Mouse (Mus musculus) frontal cortex, adult (tissue): ENCODE results near the gene Trim68.
"Not testable (repeated sequence)": the region's sequence is repeated elsewhere in the genome, so short reads cannot be mapped to it uniquely, and the experiment has no call there.

Source experiments
- ATAC-seq: cut with Nextera tagmentation; 2 replicates; pipeline ENCODE4 v1.9.2; 2017; ENCODE audit warnings: mild to moderate bottlenecking, moderate library complexity, mixed read lengths; ENCODE audit not compliant: low TSS enrichment

Gene Trim68

DNA sequence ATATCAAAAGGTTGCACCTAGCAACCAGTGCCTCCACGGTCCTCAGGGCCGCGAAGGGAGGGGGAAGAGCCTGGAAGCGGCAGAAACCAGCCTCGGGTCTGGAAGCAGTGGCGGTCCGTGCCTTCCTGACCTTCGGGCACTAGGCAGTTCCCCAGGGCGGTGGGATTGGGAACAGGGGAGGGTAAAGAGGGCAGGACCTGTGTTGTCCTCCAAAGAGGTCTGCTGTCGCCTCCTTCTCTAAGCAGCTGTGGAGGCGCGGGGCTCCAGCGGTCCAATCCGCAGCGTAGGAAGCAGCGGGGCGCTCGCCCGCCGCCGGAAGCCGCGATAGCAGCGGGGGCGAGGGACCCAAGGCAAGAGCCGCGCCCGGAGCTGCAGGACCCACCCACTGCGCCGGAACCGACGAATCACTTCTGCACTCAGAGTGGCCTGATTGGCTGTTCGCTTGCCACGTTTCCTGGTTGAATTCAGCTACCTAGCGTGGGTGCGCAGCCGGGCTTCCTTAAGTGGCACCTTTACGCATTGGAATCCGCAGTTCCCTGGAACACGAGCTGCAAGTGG, at the start of gene Trim68:
Trim68 (minus strand) TSS at position 384 of the 558 bp plus-strand sequence.
- peak; percentile 100 for ATAC-seq

DNA sequence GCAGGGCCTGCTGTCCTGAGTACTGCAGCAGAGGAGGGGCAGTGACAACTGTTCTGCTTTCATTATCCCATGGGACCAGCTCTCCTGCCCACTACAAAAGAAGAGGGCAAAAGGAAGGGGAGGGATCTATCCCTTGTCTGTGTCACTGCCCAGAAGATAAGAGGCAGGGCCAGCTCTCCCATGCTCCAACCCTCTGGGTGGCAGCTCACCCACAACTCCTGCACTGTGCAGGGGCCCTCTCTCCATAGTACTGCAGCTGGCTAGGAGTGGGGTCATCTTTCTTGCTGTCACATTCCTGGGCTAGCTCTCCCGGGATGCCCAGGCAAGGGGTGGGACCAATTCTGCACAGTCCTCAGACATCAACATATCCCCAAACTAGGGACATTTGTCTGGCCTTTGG, 46.7 kb upstream of the Trim68 start:
- ATAC-seq: no peak

DNA sequence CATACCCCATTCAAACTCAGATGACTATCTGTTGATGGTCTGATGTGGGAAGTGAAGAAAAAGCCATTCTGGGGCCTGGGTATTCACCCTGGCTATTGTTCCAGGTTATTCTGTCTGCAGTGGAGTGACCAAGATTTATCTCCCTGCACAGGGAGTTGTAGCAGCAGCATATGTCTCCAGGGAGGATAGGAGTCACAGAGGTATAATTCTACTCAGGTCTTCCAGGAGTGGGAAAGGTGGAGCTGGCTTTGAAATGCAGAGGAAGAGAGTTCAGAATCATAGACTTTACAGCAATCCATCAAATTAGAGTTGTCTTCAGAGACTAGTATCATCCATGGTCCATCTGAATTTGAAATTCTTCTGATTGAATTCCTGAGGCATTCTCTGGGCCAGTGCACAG, 40.3 kb upstream of the Trim68 start, which contains the start of gene Olfr559:
Olfr559 (minus strand) TSS at position 101 of the 400 bp plus-strand sequence.
- ATAC-seq: no peak

DNA sequence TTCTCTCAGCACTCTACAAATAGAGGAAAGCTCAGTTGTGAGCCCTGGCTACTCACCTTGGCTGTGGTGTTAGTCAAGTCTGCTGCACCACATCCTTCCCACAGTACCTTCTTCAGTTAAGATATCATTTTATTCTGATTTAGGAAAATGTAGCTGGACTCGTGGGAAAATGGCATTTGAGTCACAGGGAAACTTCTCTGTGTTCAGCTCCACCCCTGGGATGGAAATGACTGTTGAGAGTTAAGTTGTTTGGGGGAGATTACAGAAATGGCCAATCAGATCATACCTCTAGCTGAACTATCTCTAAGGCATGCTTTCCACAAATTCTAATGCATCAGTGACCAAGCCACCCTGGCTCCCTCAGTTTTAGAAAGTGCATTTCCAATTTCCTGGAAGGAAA, 31.8 kb upstream of the Trim68 start, which contains the start of gene Olfr33:
Olfr33 (minus strand) TSS at position 101 of the 400 bp plus-strand sequence.
- ATAC-seq: no peak

DNA sequence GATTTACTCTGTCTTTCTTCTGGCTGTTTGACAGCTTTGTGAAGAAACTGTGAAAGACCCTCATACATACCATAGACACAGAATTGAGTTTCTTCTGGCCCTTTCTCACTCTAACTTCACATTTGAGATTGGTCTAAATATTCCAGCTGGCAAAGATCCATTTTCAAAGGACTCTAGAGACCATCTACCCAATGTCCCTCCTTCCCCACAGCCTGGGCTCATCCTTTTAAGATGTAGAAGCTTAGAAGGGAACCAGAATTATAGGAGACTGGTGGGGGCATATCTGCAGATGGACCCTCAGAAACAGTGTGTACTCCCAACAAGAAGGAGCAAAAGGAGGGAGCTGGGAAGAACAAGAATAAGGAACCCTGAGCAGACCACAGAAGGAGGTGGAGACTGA, 14.8 kb upstream of the Trim68 start, which contains the start of gene Olfr558:
Olfr558 (plus strand) TSS at position 301 of the 400 bp plus-strand sequence.
- no peak for ATAC-seq

DNA sequence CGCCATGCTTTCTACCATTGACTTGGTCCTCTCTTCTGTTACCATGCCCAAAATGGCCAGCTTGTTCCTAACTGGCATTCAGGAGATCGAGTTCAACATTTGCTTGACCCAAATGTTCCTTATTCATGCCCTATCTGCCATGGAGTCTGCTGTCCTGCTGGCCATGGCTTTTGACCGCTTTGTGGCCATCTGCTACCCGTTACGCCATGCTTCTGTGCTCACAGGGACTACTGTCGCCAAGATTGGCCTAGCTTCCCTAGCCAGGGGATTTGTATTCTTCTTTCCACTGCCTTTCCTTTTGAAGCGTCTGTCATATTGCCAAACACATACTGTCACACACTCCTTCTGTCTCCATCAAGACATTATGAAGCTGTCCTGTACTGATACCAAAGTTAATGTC, 11.3 kb upstream of the Trim68 start:
- no peak for ATAC-seq

DNA sequence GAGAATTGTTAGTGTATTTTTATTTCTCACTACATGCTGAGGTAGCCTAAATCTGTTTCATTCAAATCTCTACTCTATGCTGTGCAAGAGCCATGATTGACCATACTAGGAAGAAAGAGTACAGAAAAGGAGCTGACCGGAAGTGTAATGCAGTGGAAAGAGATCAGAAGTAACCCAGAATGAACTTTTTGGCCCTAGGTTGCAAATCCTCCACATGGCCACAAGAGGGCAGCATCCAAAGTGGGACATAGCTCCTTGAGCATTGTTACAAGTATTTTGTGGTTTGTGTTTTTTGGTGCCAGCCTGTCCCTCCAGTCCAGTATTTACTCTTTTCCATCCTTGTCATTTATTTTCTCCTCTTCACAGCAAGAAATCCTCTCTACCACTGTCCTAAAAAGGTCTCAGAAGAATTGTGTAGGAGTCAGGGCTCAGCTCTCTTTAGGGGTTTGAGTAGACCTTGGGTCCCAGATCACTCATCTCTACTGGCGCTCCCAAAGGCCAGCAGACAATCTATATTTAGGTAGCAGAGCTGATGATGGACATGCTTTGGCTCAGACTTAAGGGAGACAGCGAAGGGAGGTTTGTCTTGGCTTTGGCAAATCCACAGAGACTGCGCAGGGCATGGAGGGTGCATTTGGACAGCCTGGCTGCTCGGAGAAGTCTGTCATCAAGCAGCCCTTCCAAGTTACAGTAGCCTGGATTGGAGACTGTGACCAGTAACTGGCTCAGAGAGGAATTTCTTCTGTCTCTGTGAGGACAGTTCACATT, 8.4 kb upstream of the Trim68 start, which contains the start of gene Olfr557:
Olfr557 (plus strand) TSS at position 553 of the 768 bp plus-strand sequence.
- ATAC-seq: peak; percentile 55; the same call in 1 of the 2 replicates

DNA sequence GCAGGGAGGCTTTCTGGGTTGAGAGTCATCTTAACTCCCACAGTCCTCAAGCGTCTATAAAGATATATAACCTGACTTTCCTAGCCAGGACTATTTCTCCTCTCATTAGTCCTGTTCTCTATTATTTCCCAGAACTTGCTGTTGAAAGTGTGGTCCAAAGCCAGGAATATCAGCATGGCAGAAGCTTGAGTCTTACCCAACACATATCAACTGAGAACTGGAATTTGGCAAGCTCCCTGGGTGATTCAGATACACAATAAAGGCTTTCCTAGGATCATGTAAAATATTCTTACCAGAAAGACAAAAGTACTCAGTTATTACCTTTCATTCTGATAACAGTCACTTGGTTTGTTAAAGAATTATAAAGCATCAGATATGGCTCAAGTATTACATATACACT, 5.2 kb downstream of the Trim68 start:
- no peak for ATAC-seq

DNA sequence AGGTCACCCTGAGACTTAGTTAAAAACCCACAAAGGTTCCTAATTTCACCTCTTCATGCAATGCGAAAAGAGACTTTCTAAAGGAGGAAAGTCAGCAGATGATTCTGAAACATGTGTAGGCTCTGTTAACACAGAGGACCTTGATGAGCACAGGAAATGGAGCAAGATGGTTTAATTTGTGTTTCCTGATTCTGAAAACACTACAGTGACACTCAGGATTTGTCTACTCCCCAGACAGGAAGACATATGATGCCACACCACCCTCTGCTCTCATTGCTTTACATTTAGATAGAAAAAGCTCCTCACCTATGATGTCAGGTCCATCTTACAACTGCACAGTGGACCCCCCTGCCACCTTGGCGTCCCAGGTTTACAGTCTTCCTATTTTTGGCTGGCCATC, 10.9 kb downstream of the Trim68 start:
- ATAC-seq: no peak

DNA sequence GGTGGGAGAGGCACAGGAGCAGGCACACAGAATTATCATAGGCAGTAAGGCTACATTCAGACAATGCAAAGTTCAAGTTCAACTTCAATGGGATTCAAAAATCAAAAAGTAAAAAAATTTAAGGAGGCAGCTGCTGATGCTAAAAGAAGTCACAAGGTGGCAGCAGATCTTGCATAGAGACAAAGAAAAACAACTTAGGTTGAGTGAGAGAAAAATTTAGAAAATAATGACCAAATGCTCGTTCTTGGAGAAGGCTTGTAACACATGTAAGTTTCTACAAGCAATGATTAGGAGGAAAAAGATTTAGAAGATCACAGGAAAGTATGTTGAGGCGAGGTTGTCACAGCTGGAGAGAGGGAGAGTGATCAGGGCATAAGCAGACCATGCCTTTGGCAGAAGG, 21.7 kb downstream of the Trim68 start:
- ATAC-seq: no peak

DNA sequence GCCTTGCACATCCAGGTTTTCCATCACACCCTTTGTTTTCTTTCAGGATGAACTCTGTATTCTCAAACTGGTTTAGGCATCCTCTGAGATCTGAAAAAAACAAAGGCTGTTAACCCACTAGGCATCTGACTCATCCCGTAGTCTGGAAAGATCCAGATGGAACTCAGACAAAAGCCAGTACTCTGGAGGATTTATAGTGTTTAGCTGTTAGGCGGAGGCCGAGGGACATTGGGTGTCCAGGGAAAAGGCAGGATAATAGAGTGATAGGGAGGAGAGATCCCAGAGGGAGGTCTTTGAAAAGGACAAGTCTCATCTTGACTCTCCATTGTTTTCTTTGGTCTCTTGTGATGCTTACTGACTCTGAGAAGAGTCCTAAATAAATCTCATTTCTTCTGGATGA, 22.5 kb downstream of the Trim68 start, which contains the start of gene Olfr556:
Olfr556 (plus strand) TSS at position 301 of the 400 bp plus-strand sequence.
- ATAC-seq: no peak

DNA sequence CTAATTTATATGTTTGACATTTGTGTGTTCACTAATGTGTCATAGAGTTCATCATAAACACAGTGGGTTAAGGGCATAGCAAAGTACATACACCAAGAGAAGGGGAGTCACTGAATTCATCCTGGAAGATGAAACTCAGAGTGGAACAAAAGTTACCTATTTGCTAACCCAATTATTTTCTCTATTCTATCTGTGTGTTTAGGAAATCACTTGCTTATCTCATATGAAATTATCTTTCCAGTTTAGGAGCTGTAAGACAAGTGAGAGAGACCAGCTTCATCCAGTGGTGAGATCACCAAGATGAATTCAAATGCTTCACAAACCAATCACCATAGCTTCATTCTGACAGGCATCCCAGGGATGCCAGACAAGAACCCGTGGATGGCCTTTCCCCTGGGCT, 28.6 kb downstream of the Trim68 start, which contains the start of gene Olfr555:
Olfr555 (plus strand) TSS at position 301 of the 400 bp plus-strand sequence.
- no peak for ATAC-seq

DNA sequence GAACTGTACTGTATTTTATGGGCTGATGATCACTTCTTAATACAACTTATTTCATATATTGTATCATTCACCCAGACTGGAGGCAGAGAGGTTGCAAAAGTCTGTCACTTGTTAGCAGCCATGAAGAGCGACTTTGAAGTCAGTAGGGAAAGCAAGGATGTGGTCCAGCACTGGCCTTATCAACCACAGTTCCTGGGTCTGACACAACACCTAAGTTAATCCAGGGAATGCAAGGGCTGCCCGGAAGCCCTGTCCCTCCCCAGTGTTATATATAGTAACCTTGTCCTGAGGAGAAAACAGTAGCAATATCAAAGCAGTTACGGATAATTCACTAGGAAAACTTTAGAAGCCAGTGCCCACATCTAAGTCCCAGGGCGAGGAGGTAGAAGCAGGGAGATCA, 42.2 kb downstream of the Trim68 start:
- ATAC-seq: not testable (repeated sequence)

DNA sequence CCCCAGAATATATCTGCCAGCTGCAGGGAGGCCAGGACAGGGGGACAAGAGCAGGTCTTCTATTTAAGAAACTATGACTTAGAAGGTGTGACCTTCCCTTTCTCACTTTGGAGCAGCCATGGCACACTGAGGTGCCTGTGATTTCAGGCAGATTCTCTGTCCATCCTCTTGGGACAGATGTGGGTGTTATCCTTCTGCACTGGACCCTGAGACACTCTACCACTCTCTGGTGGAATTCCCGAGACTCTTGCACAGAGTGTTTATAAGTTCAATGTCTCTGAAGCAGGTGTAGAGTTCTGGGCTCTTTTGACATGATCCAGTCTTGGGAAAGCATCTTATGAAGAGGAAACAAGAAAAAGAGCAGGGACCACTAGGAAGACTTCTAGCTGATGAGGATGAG, 49.0 kb downstream of the Trim68 start, which contains the start of gene Olfr554:
Olfr554 (plus strand) TSS at position 301 of the 400 bp plus-strand sequence.
- ATAC-seq: no peak

DNA sequence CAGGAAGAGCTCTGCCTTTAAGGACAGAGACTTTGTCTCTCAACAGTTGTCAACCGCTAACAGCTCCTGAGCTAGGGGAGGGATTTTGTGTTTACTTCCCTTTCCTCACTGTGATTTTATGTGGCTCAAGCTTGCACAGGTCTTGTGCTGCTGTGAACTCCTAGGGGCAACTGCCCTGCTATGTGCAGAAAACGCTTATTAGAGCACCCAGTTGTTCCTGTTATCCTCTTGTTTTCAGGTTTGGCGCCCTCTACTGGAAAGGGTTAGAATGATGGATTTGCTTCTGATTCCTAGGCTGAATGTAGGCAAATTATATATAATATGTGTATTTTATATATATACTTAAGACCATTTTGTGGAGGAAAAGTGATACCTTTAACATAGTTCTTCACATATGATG, 50.5 kb downstream of the Trim68 start:
- no peak for ATAC-seq
